Mouse (Mus musculus) liver, embryonic 14.5 days (tissue): ENCODE data around the gene Dlx4. TPM values are rescaled to one million over a fixed set of nuclear protein-coding genes. Genes with fewer than 3 reads are reported as not detected.

Source experiments
- ATAC-seq: fragments of 200-750 bp; cut with Nextera tagmentation; 2 replicates; pipeline ENCODE4 v1.8.0; 2017; ENCODE audit warnings: moderate number of reproducible peaks, mild to moderate bottlenecking, moderate library complexity; ENCODE audit not compliant: insufficient read depth
- DNase-seq, 3 experiments: peaks; one replicate each; pipeline ENCODE4 v3.0.0-alpha.2; 2012 to 2013; ENCODE audit warnings: low read depth in 3 of 3, low spot score in 3 of 3
- H3K27ac ChIP-seq: fragments of 300-500 bp; sonication (generic); 2 replicates; pipeline ENCODE4 v1.5.1; 2014; ENCODE audit warnings: moderate library complexity, mild to moderate bottlenecking, control low read depth, inconsistent platforms
- H3K27me3 ChIP-seq: fragments of 300-500 bp; sonication (generic); 2 replicates; pipeline ENCODE4 v1.6.1; 2014; ENCODE audit warnings: mild to moderate bottlenecking, low read length, moderate library complexity; ENCODE audit not compliant: control insufficient read depth, insufficient read depth
- H3K36me3 ChIP-seq: fragments of 300-500 bp; sonication (generic); replicated peaks from 2 replicates; pipeline ENCODE4 v1.6.1; 2014; ENCODE audit warnings: low read depth; ENCODE audit not compliant: control insufficient read depth, insufficient read depth
- H3K4me1 ChIP-seq, 2 experiments: fragments of 200-500 bp in 1 of 2; fragments of 300-500 bp in 1 of 2; sonication (generic) in 1 of 2; replicated peaks; 2 replicates each; pipeline ENCODE4 v1.6.1; 2012 to 2014; ENCODE audit warnings: antibody characterized with exemption in 1 of 2, inconsistent platforms in 1 of 2, low read length in 1 of 2; ENCODE audit not compliant: control insufficient read depth in 2 of 2, insufficient read depth in 2 of 2
- H3K4me2 ChIP-seq: fragments of 300-500 bp; sonication (generic); 2 replicates; pipeline ENCODE4 v1.6.1; 2014; ENCODE audit warnings: low read depth, mild to moderate bottlenecking, control low read depth, moderate library complexity
- H3K4me3 ChIP-seq, 2 experiments: fragments of 200-500 bp in 1 of 2; fragments of 300-500 bp in 1 of 2; sonication (generic) in 1 of 2; 2 replicates each; pipeline ENCODE4 v1.5.1; 2012 to 2014; ENCODE audit warnings: low read depth in 2 of 2, low read length in 2 of 2, mild to moderate bottlenecking in 2 of 2, control low read depth in 1 of 2, inconsistent platforms in 1 of 2, moderate library complexity in 1 of 2; ENCODE audit not compliant: insufficient read depth in 1 of 2
- H3K9ac ChIP-seq: fragments of 300-500 bp; sonication (generic); replicated peaks from 2 replicates; pipeline ENCODE4 v1.6.1; 2014; ENCODE audit warnings: mild to moderate bottlenecking, control low read depth, moderate library complexity
- H3K9me3 ChIP-seq: fragments of 300-500 bp; sonication (generic); 2 replicates; pipeline ENCODE4 v1.6.1; 2016; ENCODE audit warnings: low read length, mixed read lengths; ENCODE audit not compliant: control insufficient read depth
- CTCF ChIP-seq: IDR thresholded peaks from 2 replicates; pipeline ENCODE4 v1.5.1; 2016; ENCODE audit warnings: antibody characterized with exemption, low read depth, control low read depth
- EP300 ChIP-seq: IDR thresholded peaks from 2 replicates; pipeline ENCODE4 v1.6.1; 2016; ENCODE audit warnings: antibody characterized with exemption, low read depth
- WGBS: fragments of 180-500 bp; shearing (Covaris S2); extraction: QIAGEN DNeasy Blood & Tissue Kit; methylation state at CpG from one replicate; pipeline ENCODE4 v1.1.7; 2014; ENCODE audit not compliant: insufficient replicate concordance; 5-methylcytosine and 5-hydroxymethylcytosine counted together
- polyA plus RNA-seq, 2 experiments: library from polyadenylated mRNA; depleted of rRNA in 1 of 2; stranded (reverse) in 1 of 2; unstranded in 1 of 2; fragments of >200 nt; fragmentation: Nextera tagmentation in 1 of 2; extraction: Ambion mirVana in 1 of 2; gene quantifications; 2 replicates each; pipeline versions ENCODE4 v1.2.1 to v1.2.3; 2012 to 2014

The Dlx4 gene
- polyA plus RNA-seq, 2 experiments = 0.09 TPM; not detected in 1

GRCm38 (mm10) chr11:95157872-95158271, 11.8 kb upstream of the Dlx4 start:
- TF ChIP-seq CTCF = no peak
- TF ChIP-seq EP300 = no peak
- Histone ChIP-seq H3K27me3 (no peaks in the 10 kb centered on the region), H3K9me3 (no peaks in the 10 kb centered on the region), H3K4me2 (no peak overlapping the region), H3K9ac (no peak overlapping the region), H3K4me1 (no peaks in the 10 kb centered on the region), H3K4me3 (no peak overlapping the region), H3K36me3 (no peaks in the 10 kb centered on the region), H3K27ac (no peak overlapping the region)
- ATAC-seq (no peak), DNase-seq (no peak)
- 39% methylated on average over 5 of the region's 5 CpGs for WGBS

DNA sequence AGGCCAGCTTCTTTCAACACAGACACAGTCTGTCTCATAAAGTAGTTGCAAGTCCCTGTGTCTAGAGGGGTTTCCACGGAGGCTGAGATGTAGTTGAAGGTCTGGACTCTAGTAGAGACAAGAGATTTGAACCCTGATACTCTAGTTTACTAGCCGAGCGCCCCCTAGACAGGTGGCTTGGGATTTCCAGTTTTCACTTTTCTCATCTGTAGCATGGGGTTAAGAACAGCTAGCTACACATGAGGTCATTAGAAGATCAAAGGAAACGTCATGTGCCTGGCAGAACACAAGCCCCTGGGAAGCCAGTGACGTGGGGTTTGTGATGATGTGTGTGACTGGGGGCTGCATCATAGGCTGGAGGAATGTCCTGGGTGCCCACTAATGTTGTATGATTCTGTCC, 11.3 kb upstream of the Dlx4 start:
- H3K4me2 ChIP-seq = no peak overlapping the region
- DNase-seq (no peak), ATAC-seq (no peak)
- 40% methylated on average over 5 of the region's 5 CpGs for WGBS
- H3K27ac ChIP-seq = no peak overlapping the region
- no peak for TF ChIP-seq EP300
- TF ChIP-seq CTCF = no peak
- H3K4me3 ChIP-seq = no peak overlapping the region
- no peaks in the 10 kb centered on the region for H3K4me1 ChIP-seq
- no peaks in the 10 kb centered on the region for H3K36me3 ChIP-seq
- no peaks in the 10 kb centered on the region for H3K9me3 ChIP-seq
- peaks cover under 1% of the 10 kb centered on the region; the same call in 1 of the 2 replicates for H3K27me3 ChIP-seq
- no peak overlapping the region for H3K9ac ChIP-seq

- ATAC-seq (no peak), DNase-seq (no peak)
- Histone ChIP-seq H3K9ac (no peak overlapping the region), H3K27ac (no peak overlapping the region), H3K9me3 (no peaks in the 10 kb centered on the region), H3K27me3 (peaks cover 18% of the 10 kb centered on the region), H3K4me2 (no peak overlapping the region), H3K4me1 (no peaks in the 10 kb centered on the region), H3K36me3 (no peaks in the 10 kb centered on the region), H3K4me3 (no peak overlapping the region)
- TF ChIP-seq CTCF = no peak
- TF ChIP-seq EP300 = no peak
- 61% methylated on average over 2 of the region's 2 CpGs for WGBS
Observed at GRCm38 (mm10) chr11:95155511-95155910, 9.4 kb upstream of the Dlx4 start.

GRCm38 (mm10) chr11:95153681-95154080, 7.6 kb upstream of the Dlx4 start:
- H3K36me3 ChIP-seq = no peaks in the 10 kb centered on the region
- H3K27me3 ChIP-seq = peaks cover 36% of the 10 kb centered on the region
- WGBS = 58% methylated on average over 5 of the region's 5 CpGs
- H3K27ac ChIP-seq = no peak overlapping the region
- TF ChIP-seq CTCF = no peak
- TF ChIP-seq EP300 = no peak
- no peaks in the 10 kb centered on the region for H3K9me3 ChIP-seq
- H3K4me2 ChIP-seq = no peak overlapping the region
- no peaks in the 10 kb centered on the region for H3K4me1 ChIP-seq
- ATAC-seq (no peak), DNase-seq (no peak)
- no peak overlapping the region for H3K9ac ChIP-seq
- H3K4me3 ChIP-seq = no peak overlapping the region

DNA sequence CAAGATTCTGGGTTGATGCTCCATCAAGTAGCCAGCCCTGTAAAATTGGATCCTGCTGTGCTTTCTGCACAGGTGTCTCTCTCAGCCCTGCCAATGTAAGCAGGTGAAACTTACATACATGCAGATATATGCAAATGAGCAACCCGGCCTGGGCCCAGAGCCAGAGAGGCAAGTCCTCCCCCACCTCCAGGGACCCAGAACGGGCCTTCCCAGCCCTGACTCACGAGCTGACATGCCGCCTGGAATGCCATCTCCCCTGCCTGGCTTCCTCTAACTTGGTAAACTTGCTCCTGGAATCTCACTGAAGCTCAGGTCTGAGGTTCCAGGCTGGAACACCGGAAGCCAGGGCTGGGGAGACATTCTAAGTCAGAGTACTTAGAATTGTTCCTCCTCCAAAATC, 7.1 kb upstream of the Dlx4 start:
- Histone ChIP-seq H3K4me3 (no peak overlapping the region), H3K36me3 (no peaks in the 10 kb centered on the region), H3K27me3 (peaks cover 42% of the 10 kb centered on the region), H3K4me2 (no peak overlapping the region), H3K4me1 (no peaks in the 10 kb centered on the region), H3K9ac (no peak overlapping the region), H3K9me3 (no peaks in the 10 kb centered on the region), H3K27ac (no peak overlapping the region)
- whole genome bisulfite sequencing = 31% methylated on average over 5 of the region's 5 CpGs
- DNase-seq (no peak), ATAC-seq (no peak)
- TF ChIP-seq EP300 = no peak
- no peak for TF ChIP-seq CTCF
